Mouse (Mus musculus) embryonic facial prominence, embryonic 12.5 days (tissue): Measurements from ENCODE around the gene Ssbp1. TPM values are rescaled to one million over a fixed set of nuclear protein-coding genes. Genes with fewer than 3 reads are reported as not detected.

Source experiments
- ATAC-seq: fragments of 200-750 bp; cut with Nextera tagmentation; 2 replicates; pipeline ENCODE4 v1.8.0; 2017; ENCODE audit not compliant: insufficient number of reproducible peaks, insufficient read depth, low FRiP score, low TSS enrichment
- H3K27ac ChIP-seq: fragments of 300-500 bp; sonication (generic); 2 replicates; pipeline ENCODE4 v1.5.1; 2016; ENCODE audit warnings: mild to moderate bottlenecking
- H3K27me3 ChIP-seq: fragments of 300-500 bp; sonication (generic); 2 replicates; pipeline ENCODE4 v1.6.1; 2016; ENCODE audit warnings: mild to moderate bottlenecking, moderate library complexity
- H3K36me3 ChIP-seq: fragments of 300-500 bp; sonication (generic); 2 replicates; pipeline ENCODE4 v1.6.1; 2016; ENCODE audit warnings: mild to moderate bottlenecking
- H3K4me1 ChIP-seq: fragments of 300-500 bp; sonication (generic); 2 replicates; pipeline ENCODE4 v1.6.1; 2016
- H3K4me2 ChIP-seq: fragments of 300-500 bp; sonication (generic); replicated peaks from 2 replicates; pipeline ENCODE4 v1.6.1; 2016; ENCODE audit warnings: mild to moderate bottlenecking, moderate library complexity
- H3K4me3 ChIP-seq: fragments of 300-500 bp; sonication (generic); 2 replicates; pipeline ENCODE4 v1.5.1; 2016; ENCODE audit warnings: mild to moderate bottlenecking
- H3K9ac ChIP-seq: fragments of 300-500 bp; sonication (generic); 2 replicates; pipeline ENCODE4 v1.6.1; 2016; ENCODE audit warnings: mild to moderate bottlenecking, moderate library complexity
- H3K9me3 ChIP-seq: fragments of 300-500 bp; sonication (generic); 2 replicates; pipeline ENCODE4 v1.6.1; 2016; ENCODE audit warnings: mild to moderate bottlenecking, moderate library complexity
- WGBS: fragments of 180-500 bp; shearing (Covaris S2); methylation state at CpG from one replicate; pipeline ENCODE4 v1.1.7; 2016; 5-methylcytosine and 5-hydroxymethylcytosine counted together
- polyA plus RNA-seq: library from polyadenylated mRNA; unstranded; fragments of >200 nt; fragmentation: Nextera tagmentation; extraction: Ambion mirVana; gene quantifications from 2 replicates; pipeline ENCODE4 v1.2.1, GENCODE M21; 2016

The Ssbp1 gene
- polyA plus RNA-seq, result 181 and 188 TPM in 2 replicates

GRCm38 (mm10) chr6:40470916-40471719, at the start of gene Ssbp1:
Gene Ssbp1, plus strand, starts transcription at chr6:40471352.
- ATAC-seq, result peak; percentile 89
- under 1% methylated on average over 54 of the region's 54 CpGs for WGBS
- H3K4me3 ChIP-seq, result peak within 1 kb of the TSS; percentile 74
- H3K9me3 ChIP-seq, result no peaks in the 10 kb centered on the region
- peak within 1 kb of the TSS; percentile 97 for H3K27ac ChIP-seq
- H3K4me1 ChIP-seq, result peaks cover 9% of the 10 kb centered on the region; the same call in 1 of the 2 replicates
- H3K27me3 ChIP-seq, result no peaks in the 10 kb centered on the region
- peak within 1 kb of the TSS; percentile 85 for H3K9ac ChIP-seq
- peak within 1 kb of the TSS; percentile 65 for H3K4me2 ChIP-seq
- peaks cover 27% of the 10 kb centered on the region for H3K36me3 ChIP-seq

GRCm38 (mm10) chr6:40423013-40423412, 48.1 kb upstream of the Ssbp1 start:
- Histone ChIP-seq H3K4me1 (no peaks in the 10 kb centered on the region), H3K4me2 (no peak overlapping the region), H3K36me3 (0 out of 2 replicates have a peak, but pooled peaks cover 7% of the 10 kb centered on the region), H3K9ac (no peak overlapping the region), H3K27ac (no peak overlapping the region), H3K27me3 (no peaks in the 10 kb centered on the region), H3K4me3 (no peak overlapping the region), H3K9me3 (no peaks in the 10 kb centered on the region)
- ATAC-seq, result no peak
- 72% methylated on average over 1 of the region's 1 CpGs for WGBS

GRCm38 (mm10) chr6:40423774-40424173, 47.4 kb upstream of the Ssbp1 start:
- ATAC-seq, result no peak
- no peaks in the 10 kb centered on the region for H3K27me3 ChIP-seq

GRCm38 (mm10) chr6:40427441-40427840, 43.7 kb upstream of the Ssbp1 start:
- no peak for ATAC-seq
- Histone ChIP-seq H3K4me3 (no peak overlapping the region), H3K9me3 (no peaks in the 10 kb centered on the region), H3K27me3 (no peaks in the 10 kb centered on the region), H3K9ac (no peak overlapping the region), H3K36me3 (no peaks in the 10 kb centered on the region), H3K27ac (no peak overlapping the region), H3K4me2 (no peak overlapping the region), H3K4me1 (peaks cover 3% of the 10 kb centered on the region; the same call in 1 of the 2 replicates)
- 90% methylated on average over 7 of the region's 7 CpGs for WGBS

More at GRCm38 (mm10) chr6:40423774-40424173, 47.4 kb upstream of the Ssbp1 start:
- H3K4me2 ChIP-seq, result no peak overlapping the region
- H3K4me1 ChIP-seq, result no peaks in the 10 kb centered on the region
- no peak overlapping the region for H3K27ac ChIP-seq
- no peaks in the 10 kb centered on the region for H3K36me3 ChIP-seq
- no peak overlapping the region for H3K9ac ChIP-seq
- no peak overlapping the region for H3K4me3 ChIP-seq
- WGBS, result 65% methylated on average over 1 of the region's 1 CpGs
- no peaks in the 10 kb centered on the region for H3K9me3 ChIP-seq

GRCm38 (mm10) chr6:40428696-40429095, 42.5 kb upstream of the Ssbp1 start:
- H3K9ac ChIP-seq, result no peak overlapping the region
- ATAC-seq, result no peak
- H3K4me1 ChIP-seq, result peaks cover 3% of the 10 kb centered on the region; the same call in 1 of the 2 replicates
- H3K36me3 ChIP-seq, result no peaks in the 10 kb centered on the region
- no peaks in the 10 kb centered on the region for H3K27me3 ChIP-seq
- no peaks in the 10 kb centered on the region for H3K9me3 ChIP-seq
- H3K4me2 ChIP-seq, result no peak overlapping the region
- no peak overlapping the region for H3K4me3 ChIP-seq
- no peak overlapping the region for H3K27ac ChIP-seq
- 76% methylated on average over 3 of the region's 3 CpGs for WGBS

- no peaks in the 10 kb centered on the region for H3K9me3 ChIP-seq
- H3K4me2 ChIP-seq, result no peak overlapping the region
- WGBS, result 77% methylated on average over 4 of the region's 4 CpGs
- no peak overlapping the region for H3K27ac ChIP-seq
- H3K36me3 ChIP-seq, result no peaks in the 10 kb centered on the region
- no peak overlapping the region for H3K4me3 ChIP-seq
- H3K27me3 ChIP-seq, result no peaks in the 10 kb centered on the region
- no peak overlapping the region for H3K9ac ChIP-seq
- no peak for ATAC-seq
- H3K4me1 ChIP-seq, result peaks cover 6% of the 10 kb centered on the region; the same call in 1 of the 2 replicates
Observed at GRCm38 (mm10) chr6:40429521-40429931, 41.6 kb upstream of the Ssbp1 start.

GRCm38 (mm10) chr6:40430251-40430650, 40.9 kb upstream of the Ssbp1 start:
- Histone ChIP-seq H3K4me3 (no peak overlapping the region), H3K9me3 (no peaks in the 10 kb centered on the region), H3K36me3 (no peaks in the 10 kb centered on the region), H3K4me2 (no peak overlapping the region), H3K27ac (no peak overlapping the region), H3K9ac (no peak overlapping the region), H3K27me3 (no peaks in the 10 kb centered on the region), H3K4me1 (peaks cover 10% of the 10 kb centered on the region)
- ATAC-seq, result no peak
- 91% methylated on average over 3 of the region's 3 CpGs for WGBS

GRCm38 (mm10) chr6:40430878-40431277, 40.3 kb upstream of the Ssbp1 start:
- Histone ChIP-seq H3K27ac (no peak overlapping the region), H3K9me3 (no peaks in the 10 kb centered on the region), H3K36me3 (no peaks in the 10 kb centered on the region), H3K4me2 (no peak overlapping the region), H3K4me1 (peaks cover 10% of the 10 kb centered on the region), H3K4me3 (no peak overlapping the region), H3K27me3 (no peaks in the 10 kb centered on the region), H3K9ac (no peak overlapping the region)
- no peak for ATAC-seq
- 81% methylated on average over 3 of the region's 3 CpGs for WGBS

- no peak overlapping the region for H3K27ac ChIP-seq
- no peak overlapping the region for H3K9ac ChIP-seq
- H3K27me3 ChIP-seq, result no peaks in the 10 kb centered on the region
- WGBS, result 56% methylated on average over 4 of the region's 4 CpGs
- H3K9me3 ChIP-seq, result no peaks in the 10 kb centered on the region
- H3K4me1 ChIP-seq, result peaks cover 10% of the 10 kb centered on the region
- H3K4me2 ChIP-seq, result no peak overlapping the region
- no peak for ATAC-seq
- H3K4me3 ChIP-seq, result no peak overlapping the region
- no peaks in the 10 kb centered on the region for H3K36me3 ChIP-seq
Observed at GRCm38 (mm10) chr6:40431356-40431755, 39.8 kb upstream of the Ssbp1 start.

GRCm38 (mm10) chr6:40431812-40432211, 39.3 kb upstream of the Ssbp1 start:
- no peak overlapping the region for H3K4me3 ChIP-seq
- H3K27ac ChIP-seq, result no peak overlapping the region
- H3K9ac ChIP-seq, result no peak overlapping the region
- no peak for ATAC-seq
- peaks cover 10% of the 10 kb centered on the region for H3K4me1 ChIP-seq
- no peaks in the 10 kb centered on the region for H3K9me3 ChIP-seq
- no peaks in the 10 kb centered on the region for H3K27me3 ChIP-seq
- H3K36me3 ChIP-seq, result no peaks in the 10 kb centered on the region
- no peak overlapping the region for H3K4me2 ChIP-seq

GRCm38 (mm10) chr6:40432346-40433275, 38.5 kb upstream of the Ssbp1 start:
- Histone ChIP-seq H3K9me3 (no peaks in the 10 kb centered on the region), H3K4me3 (no peak overlapping the region), H3K9ac (no peak overlapping the region), H3K4me1 (peaks cover 10% of the 10 kb centered on the region), H3K27me3 (peaks cover 4% of the 10 kb centered on the region), H3K4me2 (no peak overlapping the region), H3K36me3 (no peaks in the 10 kb centered on the region), H3K27ac (no peak overlapping the region)
- 90% methylated on average over 17 of the region's 17 CpGs for WGBS
- ATAC-seq, result no peak
